In genomic region chr5:117550992-117551391, GRCm38 (mm10) we compare ENCODE assay signal across 16 mouse cellular contexts.
A peak's percentile ranks its signal among the peaks of the same experiment; 100 is the strongest.
DNase-seq lines count a peak whose midpoint lies in the region; ATAC-seq lines count a peak whose summit lies in the region.
"Had no signal": no experiment of that assay in that cellular context is flagged by ENCODE, and none has a peak within 500 bp of the region (broad histone marks: within the 10 kb centered on the region; RNA-seq: fewer than 3 reads in every experiment).

No protein-coding gene starts in this region.

- intact Hi-C loops in left cerebral cortex, postnatal 14 days (cut with DNase I) = no loop called here
- intact Hi-C loops in left cerebral cortex, postnatal 10 days (cut with DNase I) = no loop called here

- H3K4me3 ChIP-seq in limb, embryonic 12.5 days (replicated peaks) = no peak overlapping the region
- no peak overlapping the region for H3K4me3 ChIP-seq in liver, embryonic 12.5 days

- DNase-seq in frontal cortex, postnatal 25 days (ENCODE audit: low spot score in 2 of 2) = no peak
- DNase-seq in left cerebral cortex, postnatal 14 days (ENCODE audit: low spot score in 2 of 2) = peak; percentile 18 to 34
- no peak for DNase-seq in left cerebral cortex, postnatal 10 days (ENCODE audit: extremely low spot score in 1 of 2, low spot score in 2 of 2)
- peak; percentile 83 for DNase-seq in brain, adult 2 months (ENCODE audit: low read depth, low spot score)
- DNase-seq in layer of hippocampus, adult 8-10 months (ENCODE audit: low spot score in 2 of 2) = no peak
- DNase-seq: B cell, adult 2 months; cerebellum, postnatal 10 days; embryo, embryonic 11 days; lung, postnatal 14 days; retina, postnatal 1 day; thymus, adult 2 months had no signal

- H3K36me3 ChIP-seq in limb, embryonic 12.5 days = no peaks in the 10 kb centered on the region
- H3K36me3 ChIP-seq in liver, embryonic 12.5 days = no peaks in the 10 kb centered on the region

- 0 out of 2 replicates have a peak, but pooled peaks cover 3% of the 10 kb centered on the region for H3K9me3 ChIP-seq in limb, embryonic 12.5 days
- H3K9me3 ChIP-seq in liver, embryonic 12.5 days (replicated peaks) = peaks cover 14% of the 10 kb centered on the region

- no peak overlapping the region for H3K9ac ChIP-seq in limb, embryonic 12.5 days (replicated peaks)
- no peak overlapping the region for H3K9ac ChIP-seq in liver, embryonic 12.5 days

- no peaks in the 10 kb centered on the region for H3K27me3 ChIP-seq in limb, embryonic 12.5 days
- H3K27me3 ChIP-seq in liver, embryonic 12.5 days (replicated peaks) = no peaks in the 10 kb centered on the region

- H3K27ac ChIP-seq in limb, embryonic 12.5 days = 0 out of 2 replicates have a peak overlapping the region, but pooled peaks have one; percentile 12
- no peak overlapping the region for H3K27ac ChIP-seq in liver, embryonic 12.5 days

- peak; percentile 89 for ATAC-seq in frontal cortex, adult (ENCODE audit: low TSS enrichment)
- no peak for ATAC-seq in limb, embryonic 12.5 days (ENCODE audit: insufficient number of reproducible peaks, insufficient read depth, low FRiP score, low TSS enrichment, low read depth)
- ATAC-seq in liver, embryonic 12.5 days = no peak
- ATAC-seq: inflammation-experienced regulatory T-cells, adult 6 months; Patski had no signal

- no peak overlapping the region for H3K4me2 ChIP-seq in limb, embryonic 12.5 days
- H3K4me2 ChIP-seq in liver, embryonic 12.5 days = no peak overlapping the region

- WGBS in limb, embryonic 12.5 days = 34% methylated on average over 9 of the region's 9 CpGs
- 69% methylated on average over 9 of the region's 9 CpGs for WGBS in liver, embryonic 12.5 days (ENCODE audit: insufficient replicate concordance)

- H3K4me1 ChIP-seq in limb, embryonic 12.5 days (replicated peaks) = no peaks in the 10 kb centered on the region; the same call in 1 of the 2 replicates
- no peaks in the 10 kb centered on the region for H3K4me1 ChIP-seq in liver, embryonic 12.5 days

Comparison
In these comparisons a context has a peak if more than half of its experiments do, and no peak if none do; other contexts are left out.
1. DNase-seq: peak in left cerebral cortex, postnatal 14 days (2 of 2) and brain, adult 2 months (single experiment); none in frontal cortex, postnatal 25 days (0 of 2), left cerebral cortex, postnatal 10 days (0 of 2) and layer of hippocampus, adult 8-10 months (0 of 2).